Mouse (Mus musculus) B cell, adult 62 days (primary cell): ENCODE results near the gene Hist4h4. TPM values are rescaled to one million over a fixed set of nuclear protein-coding genes. Genes with fewer than 3 reads are reported as not detected.

Experiments
- total RNA-seq: library from RNA; stranded (reverse); gene quantifications from 4 replicates; pipeline ENCODE4 v1.2.4, GENCODE M21; 2023

Gene Hist4h4
- total RNA-seq: 14.5 to 18.6 TPM (median 15.4 TPM) in 4 replicates

GRCm38 (mm10) chr6:136803739-136804633, at the start of gene Hist4h4:
Gene Hist4h4 (minus strand): TSS chr6:136804415.

GRCm38 (mm10) chr6:136835352-136835751, 31.1 kb upstream of the Hist4h4 start, which contains the start of gene Smco3:
Gene Smco3 (minus strand): TSS chr6:136835452.

GRCm38 (mm10) chr6:136827881-136828561, 23.8 kb upstream of the Hist4h4 start, which contains the start of gene Wbp11:
Gene Wbp11 (minus strand): TSS chr6:136828233.

GRCm38 (mm10) chr6:136827516-136827880, 23.3 kb upstream of the Hist4h4 start, which contains the start of gene BC049715:
Gene BC049715 (plus strand): TSS chr6:136827626.

GRCm38 (mm10) chr6:136808014-136808417, 3.8 kb upstream of the Hist4h4 start, which contains the start of gene H2afj:
Gene H2afj (plus strand): TSS chr6:136808244.

GRCm38 (mm10) chr6:136781377-136781986, 22.7 kb downstream of the Hist4h4 start, which contains the start of gene Gucy2c:
Gene Gucy2c (minus strand): TSS chr6:136781765.

Other genes starting within 250 kb of the Hist4h4 start
- 73.7 to 84.3 TPM (median 79.0 TPM) in 4 replicates for gene Plbd1, start 142.5 kb downstream of the Hist4h4 start, total RNA-seq
- gene Gucy2c, start 22.6 kb downstream of the Hist4h4 start, total RNA-seq: 0.24 TPM in 1 of 4 replicates, not detected in the others
- gene H2afj, start 3.8 kb upstream of the Hist4h4 start, total RNA-seq: 50.5 to 66.8 TPM (median 53.5 TPM) in 4 replicates
- gene BC049715, start 23.2 kb upstream of the Hist4h4 start, total RNA-seq: 4.4 to 9.9 TPM (median 7.9 TPM) in 4 replicates
- gene Wbp11, start 23.8 kb upstream of the Hist4h4 start, total RNA-seq: 229 to 267 TPM (median 251 TPM) in 4 replicates
- not detected in 4 replicates for gene Smco3, start 31.0 kb upstream of the Hist4h4 start, total RNA-seq
- 0.30 TPM in 1 of 4 replicates, not detected in the others for gene Art4, start 53.3 kb upstream of the Hist4h4 start, total RNA-seq
- gene Mgp, start 71.4 kb upstream of the Hist4h4 start, total RNA-seq: not detected in 4 replicates
- 9.8 to 16.9 TPM (median 11.5 TPM) in 4 replicates for gene Erp27, start 117.8 kb upstream of the Hist4h4 start, total RNA-seq
- 0.09 TPM in 1 of 4 replicates, not detected in the others for gene Pde6h, start 119.4 kb upstream of the Hist4h4 start, total RNA-seq
- 879 to 975 TPM (median 929 TPM) in 4 replicates for gene Arhgdib, start 137.5 kb upstream of the Hist4h4 start, total RNA-seq